Mouse (Mus musculus) lung, adult 2 months (tissue): ENCODE results near the gene Pkhd1.

ENCODE experiments used
- CTCF ChIP-seq: fragments of 200-500 bp; IDR thresholded peaks from 2 replicates; pipeline ENCODE4 v1.5.1; 2011; ENCODE audit warnings: mild to moderate bottlenecking, low read length, control low read depth; ENCODE audit not compliant: insufficient read depth
- POLR2A ChIP-seq: fragments of 200-500 bp; IDR thresholded peaks from 2 replicates; pipeline ENCODE4 v1.6.1; 2011; ENCODE audit warnings: low read depth, mild to moderate bottlenecking, control low read depth, low read length, borderline replicate concordance; ENCODE audit errors: extremely low read depth

GRCm38 (mm10) chr1:20653513-20654506 lies 35.9 kb upstream of the Pkhd1 start:
- TF ChIP-seq CTCF (no peak), POLR2A (no peak)
